Mouse (Mus musculus) mesoderm, embryonic 11.5 days (tissue): ENCODE measurements around the gene Hyal2.
"Not testable (repeated sequence)": the region's sequence is repeated elsewhere in the genome, so short reads cannot be mapped to it uniquely, and the experiment has no call there.

Experiments used
- DNase-seq: peaks from one replicate; pipeline ENCODE4 v3.0.0-alpha.2; 2012; ENCODE audit warnings: low read depth, low spot score

Hyal2 gene

GRCm38 (mm10) chr9:107568331-107569261 lies 851 bp downstream of the Hyal2 start:
- DNase-seq = peak; percentile 91

GRCm38 (mm10) chr9:107569270-107569669 lies 1.5 kb downstream of the Hyal2 start:
- DNase-seq = no peak

- no peak for DNase-seq
These were observed 2.3 kb downstream of the Hyal2 start for GRCm38 (mm10) chr9:107570016-107570415.

DNA sequence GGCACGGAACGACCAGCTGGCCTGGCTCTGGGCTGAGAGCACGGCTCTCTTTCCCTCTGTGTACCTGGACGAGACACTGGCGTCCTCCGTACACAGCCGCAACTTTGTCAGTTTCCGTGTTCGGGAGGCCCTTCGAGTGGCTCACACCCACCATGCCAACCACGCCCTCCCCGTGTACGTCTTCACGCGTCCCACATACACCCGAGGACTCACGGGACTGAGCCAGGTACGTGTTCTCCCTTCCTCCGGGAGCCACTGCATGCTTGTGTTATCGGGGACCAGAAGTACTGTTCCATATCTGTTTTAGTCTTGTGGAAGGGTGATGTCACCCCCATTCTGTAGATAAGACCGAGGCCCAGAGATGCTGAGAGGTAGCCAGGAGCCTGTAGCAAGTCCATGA lies 3.1 kb downstream of the Hyal2 start:
- no peak for DNase-seq

GRCm38 (mm10) chr9:107571534-107572326 lies 4.0 kb downstream of the Hyal2 start:
- no peak for DNase-seq

GRCm38 (mm10) chr9:107572327-107572662 lies 4.5 kb downstream of the Hyal2 start:
- no peak for DNase-seq

GRCm38 (mm10) chr9:107573774-107574173 lies 6.0 kb downstream of the Hyal2 start:
- DNase-seq = not testable (repeated sequence)

DNA sequence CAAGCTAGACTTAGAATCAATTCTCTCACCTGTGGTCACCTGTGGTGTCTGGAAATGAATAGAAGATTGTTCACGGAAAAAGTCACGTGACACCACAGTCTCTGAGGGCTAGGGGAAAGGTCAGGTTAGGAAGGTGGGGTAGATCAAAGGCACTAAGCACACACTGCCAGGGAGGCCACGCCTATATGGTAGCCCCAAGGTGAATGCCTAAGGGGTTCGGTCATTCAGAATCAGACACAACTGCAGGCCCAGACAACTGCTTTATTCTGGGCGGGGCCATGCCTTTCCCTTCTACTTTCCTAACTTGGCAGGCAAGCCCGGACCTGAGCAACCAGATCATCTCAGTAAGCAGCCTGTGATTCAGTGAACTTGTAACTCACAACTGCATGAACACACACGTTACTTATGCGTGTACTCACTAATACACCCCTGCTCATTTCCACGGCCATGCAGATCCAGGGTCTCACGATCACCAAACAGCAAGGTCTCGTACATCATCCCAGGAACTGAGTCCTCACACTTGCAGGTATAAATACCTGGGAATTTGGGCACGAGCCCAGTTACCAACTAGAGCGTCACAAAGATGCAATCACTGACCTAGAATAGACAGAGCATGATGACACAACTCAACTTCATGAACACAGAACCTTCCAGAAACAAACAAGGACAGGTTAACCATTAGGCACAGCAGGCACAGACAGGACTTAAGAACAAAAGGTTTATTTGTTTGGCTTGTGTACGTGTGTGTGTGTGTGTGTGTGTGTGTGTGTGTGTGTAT lies 8.0 kb downstream of the Hyal2 start:
- no peak for DNase-seq

DNA sequence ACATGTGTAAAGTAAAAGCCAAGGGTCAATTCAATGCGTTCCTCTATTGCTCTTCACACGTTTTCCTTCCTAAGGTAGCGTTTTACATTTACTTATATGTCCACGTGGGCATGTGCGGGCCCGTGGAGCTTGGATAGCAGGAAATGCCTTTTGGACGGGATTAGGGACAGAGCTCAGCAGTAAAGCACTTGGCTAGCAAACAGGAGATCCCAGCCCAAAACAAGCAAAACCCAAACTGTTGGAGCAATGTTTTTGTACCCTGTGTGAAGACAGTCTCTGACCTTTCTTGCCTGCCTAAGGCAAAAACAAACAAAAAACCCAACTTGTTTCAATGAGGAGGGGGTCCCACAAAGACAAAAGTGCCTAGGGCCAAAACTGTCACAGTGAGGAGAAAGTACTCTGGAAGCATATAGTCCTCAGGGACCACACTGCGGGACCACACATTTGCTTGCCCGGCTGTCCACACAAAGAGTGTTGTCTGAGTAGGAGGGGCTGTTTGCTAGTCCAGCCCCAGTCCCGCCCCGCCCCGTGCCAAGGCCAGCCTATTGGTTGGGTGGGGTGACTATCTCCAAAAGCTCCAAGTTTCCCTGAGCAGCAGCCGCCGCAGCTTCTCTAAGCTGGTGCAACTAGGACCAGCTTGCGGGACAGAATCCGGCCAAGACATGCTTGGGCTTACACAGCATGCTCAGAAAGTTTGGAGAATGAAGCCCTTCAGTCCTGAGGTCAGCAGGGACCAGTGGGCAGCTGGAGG lies 8.8 kb downstream of the Hyal2 start, which contains the start of gene Hyal1:
Hyal1 (plus strand) TSS at position 571 of the 751 bp plus-strand sequence.
- DNase-seq = peak; percentile 76

DNA sequence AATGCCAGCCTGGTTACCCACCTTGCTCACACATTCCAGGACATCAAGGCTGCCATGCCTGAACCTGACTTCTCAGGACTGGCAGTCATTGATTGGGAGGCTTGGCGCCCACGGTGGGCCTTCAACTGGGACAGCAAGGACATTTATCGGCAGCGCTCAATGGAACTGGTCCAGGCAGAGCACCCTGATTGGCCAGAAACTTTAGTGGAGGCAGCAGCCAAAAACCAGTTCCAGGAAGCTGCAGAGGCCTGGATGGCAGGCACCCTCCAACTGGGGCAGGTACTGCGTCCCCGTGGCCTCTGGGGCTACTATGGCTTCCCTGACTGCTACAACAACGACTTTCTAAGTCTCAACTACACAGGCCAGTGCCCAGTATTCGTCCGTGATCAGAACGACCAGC lies 10.1 kb downstream of the Hyal2 start:
- DNase-seq = no peak

DNA sequence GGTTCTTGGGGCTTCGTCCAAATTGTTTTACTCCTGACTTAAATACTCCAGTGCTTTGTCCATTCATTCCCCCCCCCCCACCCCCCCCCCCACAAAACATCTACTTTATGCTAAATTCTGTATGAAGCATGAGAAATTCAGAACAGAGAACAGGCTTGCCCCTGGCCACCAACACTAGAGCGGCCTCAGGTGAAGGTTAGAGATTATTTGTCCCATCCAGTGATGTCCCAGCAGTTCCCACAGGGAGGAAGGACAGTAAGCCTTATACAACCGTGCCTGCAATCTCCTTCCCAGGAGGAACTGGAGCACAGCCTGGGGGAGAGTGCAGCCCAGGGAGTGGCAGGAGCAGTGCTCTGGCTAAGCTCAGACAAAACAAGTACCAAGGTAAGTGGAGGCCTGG lies 10.8 kb downstream of the Hyal2 start, which contains the start of gene Naa80:
Naa80 (plus strand) TSS at position 301 of the 400 bp plus-strand sequence.
- no peak for DNase-seq

GRCm38 (mm10) chr9:107579023-107579900 lies 11.5 kb downstream of the Hyal2 start:
- no peak for DNase-seq

GRCm38 (mm10) chr9:107580501-107581317 lies 13.0 kb downstream of the Hyal2 start, which contains the start of gene Hyal3:
Gene Hyal3 (plus strand): TSS chr9:107580818.
- peak; percentile 75 for DNase-seq

GRCm38 (mm10) chr9:107581584-107581983 lies 13.8 kb downstream of the Hyal2 start:
- no peak for DNase-seq

DNA sequence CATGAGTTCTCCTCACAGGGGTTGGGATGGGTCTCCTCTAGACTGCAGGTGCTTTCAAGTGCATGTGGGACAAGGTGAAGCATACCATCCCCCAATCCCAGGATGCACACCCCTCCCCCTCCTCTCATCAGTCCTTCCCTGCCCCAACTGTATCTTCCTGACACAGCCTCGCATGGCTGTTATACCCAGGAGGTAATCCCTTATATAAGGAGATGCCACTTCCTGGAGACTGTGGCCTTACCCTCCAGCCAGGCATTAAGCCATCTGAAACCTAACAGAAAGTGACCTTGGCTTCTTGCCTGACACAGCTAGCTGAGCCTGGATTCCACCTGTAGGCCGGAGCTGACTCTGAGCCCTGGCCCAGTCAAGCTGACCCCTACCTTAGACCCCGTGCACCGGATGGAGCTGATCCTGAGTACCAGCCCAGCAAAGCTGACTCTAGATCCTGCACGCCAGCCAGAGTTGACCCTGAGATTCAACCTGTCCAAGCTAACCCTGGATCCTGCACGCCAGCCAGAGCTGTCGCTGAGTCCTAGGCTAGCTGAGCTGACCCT lies 14.8 kb downstream of the Hyal2 start:
- DNase-seq = no peak

GRCm38 (mm10) chr9:107583174-107583573 lies 15.4 kb downstream of the Hyal2 start:
- no peak for DNase-seq

GRCm38 (mm10) chr9:107586504-107586903 lies 18.8 kb downstream of the Hyal2 start:
- no peak for DNase-seq

DNA sequence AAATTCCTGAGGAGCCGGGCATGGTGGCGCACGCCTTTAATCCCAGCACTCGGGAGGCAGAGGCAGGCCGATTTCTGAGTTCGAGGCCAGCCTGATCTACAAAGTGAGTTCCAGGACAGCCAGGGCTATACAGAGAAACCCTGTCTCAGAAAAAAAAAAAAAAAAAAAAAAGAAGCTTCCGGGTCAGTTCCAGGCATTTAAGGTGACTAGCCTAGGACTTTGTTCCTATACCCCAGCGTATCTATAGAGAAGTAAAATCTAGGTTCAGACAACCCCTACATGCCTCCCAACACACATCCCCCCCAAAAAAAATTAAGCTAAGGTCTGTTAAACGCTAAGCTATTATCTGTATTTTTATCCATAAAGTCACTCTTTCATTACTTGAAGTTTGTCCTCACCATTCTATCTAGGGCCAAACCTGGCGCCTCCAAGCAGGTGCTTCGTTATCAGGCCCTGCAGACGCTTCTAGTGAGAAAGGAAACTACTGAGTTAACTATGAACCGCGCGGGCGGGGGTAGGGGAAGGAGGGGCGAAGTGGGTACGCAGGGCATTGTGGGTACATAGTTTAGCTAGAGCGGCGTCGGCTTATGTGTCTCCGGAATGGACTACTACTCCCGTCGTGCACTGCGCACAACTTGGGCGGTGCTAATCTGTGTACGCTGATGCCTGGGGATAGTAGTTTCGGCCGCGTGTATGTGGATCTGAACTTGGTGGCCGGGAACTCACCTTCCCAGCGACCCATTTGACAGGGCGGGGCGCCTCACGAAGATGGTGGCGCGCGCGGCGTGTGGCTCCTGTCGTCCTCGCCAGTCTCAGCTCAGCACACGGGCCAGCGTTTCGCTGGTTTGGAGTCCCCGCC lies 19.5 kb downstream of the Hyal2 start, which contains the start of gene Ifrd2:
Ifrd2 (plus strand) TSS at position 669 of the 859 bp plus-strand sequence.
- peak; percentile 96 for DNase-seq
